Mouse (Mus musculus) forebrain, embryonic 16.5 days (tissue): ENCODE measurements around the gene Cyp2b19. TPM values are rescaled to one million over a fixed set of nuclear protein-coding genes. Genes with fewer than 3 reads are reported as not detected.
"Not testable (repeated sequence)": the region's sequence is repeated elsewhere in the genome, so short reads cannot be mapped to it uniquely, and the experiment has no call there.

Source experiments
- ATAC-seq: fragments of 200-750 bp; cut with Nextera tagmentation; 2 replicates; pipeline ENCODE4 v1.8.0; 2017; ENCODE audit warnings: mild to moderate bottlenecking, moderate library complexity
- H3K27ac ChIP-seq: fragments of 300-500 bp; sonication (generic); 2 replicates; pipeline ENCODE4 v1.5.1; 2014; ENCODE audit warnings: low read length, control low read depth
- H3K27me3 ChIP-seq: fragments of 300-500 bp; sonication (generic); replicated peaks from 2 replicates; pipeline ENCODE4 v1.6.1; 2014; ENCODE audit warnings: low read length; ENCODE audit not compliant: control insufficient read depth, insufficient read depth
- H3K36me3 ChIP-seq: fragments of 300-500 bp; sonication (generic); 2 replicates; pipeline ENCODE4 v1.6.1; 2014; ENCODE audit not compliant: control insufficient read depth, insufficient read depth
- H3K4me1 ChIP-seq: fragments of 300-500 bp; sonication (generic); replicated peaks from 2 replicates; pipeline ENCODE4 v1.6.1; 2014; ENCODE audit warnings: low read length; ENCODE audit not compliant: control insufficient read depth, insufficient read depth
- H3K4me2 ChIP-seq: fragments of 300-500 bp; sonication (generic); 2 replicates; pipeline ENCODE4 v1.6.1; 2014; ENCODE audit warnings: mild to moderate bottlenecking, low read length, control low read depth
- H3K4me3 ChIP-seq: fragments of 300-500 bp; sonication (generic); replicated peaks from 2 replicates; pipeline ENCODE4 v1.5.1; 2014; ENCODE audit warnings: mild to moderate bottlenecking, low read length, control low read depth
- H3K9ac ChIP-seq: fragments of 300-500 bp; sonication (generic); replicated peaks from 2 replicates; pipeline ENCODE4 v1.6.1; 2014; ENCODE audit warnings: low read depth, low read length, control low read depth
- H3K9me3 ChIP-seq: fragments of 300-500 bp; sonication (generic); 2 replicates; pipeline ENCODE4 v1.6.1; 2016; ENCODE audit warnings: low read length; ENCODE audit not compliant: control insufficient read depth
- whole genome bisulfite sequencing: fragments of 180-500 bp; shearing (Covaris S2); extraction: QIAGEN DNeasy Blood & Tissue Kit; methylation state at CpG from one replicate; pipeline ENCODE4 v1.1.7; 2014; 5-methylcytosine and 5-hydroxymethylcytosine counted together
- polyA plus RNA-seq: library from polyadenylated mRNA; unstranded; fragments of >200 nt; fragmentation: Nextera tagmentation; extraction: Ambion mirVana; gene quantifications from 2 replicates; pipeline ENCODE4 v1.2.1, GENCODE M21; 2015

The Cyp2b19 gene
- polyA plus RNA-seq, 1 experiment from 2014 or later: 0.24 TPM

DNA sequence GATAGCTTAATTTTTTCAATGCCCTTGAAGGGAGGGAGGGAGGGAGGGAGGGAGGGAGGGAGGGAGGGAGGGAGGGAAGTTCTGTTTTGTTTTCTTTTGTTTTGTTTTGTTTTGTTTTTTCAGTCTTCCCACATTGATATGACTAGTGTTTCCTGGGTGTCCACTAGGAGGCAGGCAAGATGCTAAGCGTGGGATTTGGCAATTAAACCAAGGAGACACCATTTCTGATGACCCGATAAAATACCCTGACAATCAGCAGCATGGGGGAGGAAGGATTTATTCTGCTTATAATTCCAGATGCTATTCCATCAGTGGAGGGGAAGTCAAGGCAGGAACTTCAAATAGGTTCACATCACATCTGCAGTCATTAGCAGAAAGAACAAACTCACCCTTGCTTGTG is 20.9 kb downstream of the Cyp2b19 start:
- 38% methylated on average over 2 of the region's 2 CpGs for WGBS
- Histone ChIP-seq H3K4me3 (no peak overlapping the region), H3K27me3 (no peaks in the 10 kb centered on the region), H3K27ac (no peak overlapping the region), H3K36me3 (no peaks in the 10 kb centered on the region), H3K9ac (no peak overlapping the region), H3K9me3 (no peaks in the 10 kb centered on the region), H3K4me2 (no peak overlapping the region), H3K4me1 (no peaks in the 10 kb centered on the region)
- no peak for ATAC-seq

DNA sequence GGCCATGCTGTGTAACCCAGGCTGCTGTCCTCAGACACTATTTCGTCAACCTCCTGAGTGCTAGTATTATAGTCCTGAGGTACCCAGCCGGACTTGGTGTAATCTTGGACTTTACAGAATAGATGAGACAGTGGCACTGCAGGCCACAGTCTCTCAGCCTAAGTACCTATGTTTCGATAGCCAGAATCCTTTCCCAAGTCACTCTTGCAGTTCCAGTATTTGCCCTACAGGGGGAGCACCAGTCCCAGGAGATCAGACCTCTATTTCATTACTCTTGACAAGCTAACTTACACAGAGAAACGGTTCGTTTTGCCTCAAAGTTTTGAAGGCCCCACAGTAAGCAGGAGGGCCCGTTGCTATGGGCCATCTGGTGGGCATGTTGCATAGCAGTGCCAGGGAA is 21.5 kb downstream of the Cyp2b19 start:
- WGBS: 25% methylated on average over 6 of the region's 6 CpGs
- no peak overlapping the region for H3K9ac ChIP-seq
- H3K9me3 ChIP-seq: no peaks in the 10 kb centered on the region
- no peaks in the 10 kb centered on the region for H3K4me1 ChIP-seq
- H3K36me3 ChIP-seq: no peaks in the 10 kb centered on the region
- ATAC-seq: no peak
- H3K27ac ChIP-seq: no peak overlapping the region
- no peak overlapping the region for H3K4me3 ChIP-seq
- no peak overlapping the region for H3K4me2 ChIP-seq
- H3K27me3 ChIP-seq: no peaks in the 10 kb centered on the region

DNA sequence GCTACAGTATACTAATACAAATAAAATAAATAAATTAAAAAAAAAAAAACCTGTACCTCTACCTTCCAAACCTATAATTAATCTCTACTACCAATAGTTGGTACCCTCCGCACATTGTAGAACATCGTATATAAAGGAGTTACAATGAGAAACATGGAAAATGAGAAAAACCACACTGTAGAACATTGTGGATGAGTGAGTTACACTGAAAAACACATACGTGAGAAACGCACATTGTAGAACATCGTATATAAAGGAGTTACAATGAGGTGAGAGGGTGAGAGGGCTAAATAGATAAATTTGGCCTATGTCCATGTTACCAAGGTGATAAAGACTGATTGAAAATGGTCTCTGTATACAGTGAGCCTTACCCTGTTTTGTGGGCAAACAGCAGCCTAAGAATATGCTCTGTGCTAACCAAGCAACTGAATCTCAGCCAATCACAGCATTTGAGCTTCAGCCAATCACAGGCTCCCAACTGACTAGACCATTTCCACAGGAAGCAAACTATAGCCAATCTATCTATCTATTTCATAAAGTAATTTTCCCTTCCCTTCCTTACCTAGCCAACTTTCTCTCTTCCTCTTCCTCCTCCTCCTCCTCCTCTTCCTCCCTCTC is 23.0 kb downstream of the Cyp2b19 start:
- no peaks in the 10 kb centered on the region for H3K4me1 ChIP-seq
- no peak overlapping the region for H3K4me3 ChIP-seq
- WGBS: 74% methylated on average over 5 of the region's 5 CpGs
- no peak overlapping the region for H3K9ac ChIP-seq
- H3K4me2 ChIP-seq: no peak overlapping the region
- H3K9me3 ChIP-seq: no peaks in the 10 kb centered on the region
- no peak overlapping the region for H3K27ac ChIP-seq
- H3K27me3 ChIP-seq: no peaks in the 10 kb centered on the region
- peak; percentile 69 for ATAC-seq
- H3K36me3 ChIP-seq: no peaks in the 10 kb centered on the region

DNA sequence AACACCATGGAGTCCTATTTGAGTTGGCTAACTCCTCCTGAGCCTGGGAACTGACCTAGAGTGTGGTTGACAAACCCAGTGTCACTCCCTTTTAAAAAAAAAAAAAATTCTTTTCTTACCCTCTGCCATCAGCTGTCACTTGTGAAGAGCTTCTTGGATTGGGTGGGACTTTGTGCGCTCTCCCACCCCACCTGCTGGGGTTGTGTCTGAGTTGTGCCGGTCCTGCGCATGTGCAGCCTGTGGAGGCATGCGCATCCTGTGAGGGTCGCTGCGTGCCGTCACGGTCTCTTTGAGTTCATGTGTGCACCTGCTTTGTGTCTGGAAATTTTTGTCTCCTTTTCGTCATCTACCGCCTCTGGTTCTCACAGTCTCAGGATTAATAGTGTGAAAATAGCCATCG is 23.6 kb downstream of the Cyp2b19 start:
- Histone ChIP-seq H3K36me3 (no peaks in the 10 kb centered on the region), H3K27me3 (no peaks in the 10 kb centered on the region), H3K4me2 (peak overlapping the region; percentile 41), H3K4me1 (no peaks in the 10 kb centered on the region), H3K27ac (no peak overlapping the region), H3K9ac (no peak overlapping the region), H3K4me3 (peak overlapping the region; percentile 21), H3K9me3 (no peaks in the 10 kb centered on the region)
- WGBS: 1% methylated on average over 11 of the region's 11 CpGs
- peak; percentile 87 for ATAC-seq

DNA sequence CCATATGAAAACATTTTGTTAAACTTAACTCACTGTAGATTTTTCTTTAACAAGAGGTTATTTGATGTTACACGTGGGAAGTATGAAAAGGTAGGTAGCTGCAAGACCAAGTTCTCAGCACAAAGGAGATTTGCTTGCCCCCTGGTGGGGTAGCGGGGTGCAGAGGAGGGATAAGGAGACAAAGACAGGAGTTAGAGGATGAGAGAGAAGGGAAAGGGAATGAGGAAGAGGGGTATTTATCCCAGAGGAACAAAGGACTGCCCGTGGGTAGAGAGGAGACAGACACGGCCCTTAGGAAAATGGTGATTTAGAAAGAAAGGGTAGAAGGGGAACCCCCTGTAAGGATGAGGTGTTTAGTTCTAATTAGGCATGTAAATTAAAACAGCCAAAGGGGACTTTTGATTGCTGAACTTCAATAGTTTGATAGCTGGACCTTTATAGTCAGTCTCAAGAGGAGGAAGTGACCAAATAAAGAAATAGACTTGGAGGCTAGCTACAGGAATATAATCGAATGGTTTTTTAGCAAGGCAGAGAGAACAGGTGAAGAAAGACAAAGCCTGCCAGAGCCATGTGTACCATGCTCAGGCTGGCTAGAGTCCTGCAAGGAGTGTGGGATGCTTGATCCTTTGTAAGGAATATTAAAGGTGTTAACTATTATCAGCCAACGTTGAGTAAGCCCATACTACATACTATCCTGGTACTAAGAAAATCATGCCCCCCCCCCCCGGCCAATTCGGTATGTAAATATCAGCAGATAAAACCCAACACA is 24.2 kb downstream of the Cyp2b19 start:
- 6% methylated on average over 8 of the region's 8 CpGs for WGBS
- Histone ChIP-seq H3K9ac (no peak overlapping the region), H3K9me3 (no peaks in the 10 kb centered on the region), H3K4me1 (no peaks in the 10 kb centered on the region), H3K36me3 (no peaks in the 10 kb centered on the region), H3K4me2 (peak overlapping the region; percentile 26; the same call in 1 of the 2 replicates), H3K4me3 (no peak overlapping the region), H3K27me3 (no peaks in the 10 kb centered on the region), H3K27ac (no peak overlapping the region; the same call in 1 of the 2 replicates)
- no peak for ATAC-seq

DNA sequence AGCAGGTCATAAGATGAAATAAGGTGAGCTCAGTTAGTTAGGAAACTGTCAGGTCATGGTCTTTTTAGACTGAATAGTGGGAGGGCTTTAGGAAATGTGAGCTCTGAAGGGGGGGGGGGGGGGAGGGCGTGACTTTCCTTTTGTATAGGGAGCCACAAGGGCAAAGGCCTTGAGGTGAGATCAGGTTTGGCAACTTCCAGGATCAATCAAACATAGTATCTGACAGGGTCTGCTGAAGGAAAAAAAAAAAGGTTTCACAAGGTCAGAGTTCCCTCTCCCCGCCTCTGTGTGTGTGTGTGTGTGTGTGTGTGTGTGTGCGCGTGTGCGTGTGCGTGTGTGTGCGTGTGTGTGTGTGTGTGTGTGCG is 24.8 kb downstream of the Cyp2b19 start:
- no peak overlapping the region for H3K9ac ChIP-seq
- no peak for ATAC-seq
- no peaks in the 10 kb centered on the region for H3K36me3 ChIP-seq
- no peak overlapping the region for H3K4me3 ChIP-seq
- H3K27me3 ChIP-seq: no peaks in the 10 kb centered on the region
- H3K9me3 ChIP-seq: no peaks in the 10 kb centered on the region
- 37% methylated on average over 8 of the region's 8 CpGs for WGBS
- H3K4me1 ChIP-seq: no peaks in the 10 kb centered on the region
- no peak overlapping the region for H3K4me2 ChIP-seq
- no peak overlapping the region for H3K27ac ChIP-seq

DNA sequence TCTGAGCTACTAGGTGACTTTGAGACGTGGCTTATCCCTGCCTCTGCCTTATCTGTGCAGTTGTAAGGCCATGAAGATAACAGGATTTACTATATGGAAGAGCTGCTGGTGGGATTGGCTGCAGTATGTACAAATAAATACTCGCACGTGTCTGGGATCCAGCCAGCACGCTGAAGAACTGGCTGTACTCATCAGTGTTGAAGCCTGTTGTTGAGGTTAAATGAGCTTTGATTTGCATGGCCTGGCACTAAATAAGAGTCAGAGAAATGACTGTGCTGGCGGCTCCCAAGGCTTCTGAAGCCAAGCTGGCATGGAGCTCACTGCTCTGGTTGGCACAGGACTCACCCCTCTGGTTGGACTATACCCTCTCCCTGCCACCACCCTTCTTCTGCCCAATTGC is 26.2 kb downstream of the Cyp2b19 start:
- peak; percentile 47 for ATAC-seq
- H3K4me2 ChIP-seq: no peak overlapping the region
- H3K27me3 ChIP-seq: no peaks in the 10 kb centered on the region
- no peaks in the 10 kb centered on the region for H3K36me3 ChIP-seq
- H3K9ac ChIP-seq: no peak overlapping the region
- H3K4me3 ChIP-seq: no peak overlapping the region
- H3K27ac ChIP-seq: no peak overlapping the region
- no peaks in the 10 kb centered on the region for H3K4me1 ChIP-seq
- H3K9me3 ChIP-seq: no peaks in the 10 kb centered on the region
- 63% methylated on average over 5 of the region's 5 CpGs for WGBS

DNA sequence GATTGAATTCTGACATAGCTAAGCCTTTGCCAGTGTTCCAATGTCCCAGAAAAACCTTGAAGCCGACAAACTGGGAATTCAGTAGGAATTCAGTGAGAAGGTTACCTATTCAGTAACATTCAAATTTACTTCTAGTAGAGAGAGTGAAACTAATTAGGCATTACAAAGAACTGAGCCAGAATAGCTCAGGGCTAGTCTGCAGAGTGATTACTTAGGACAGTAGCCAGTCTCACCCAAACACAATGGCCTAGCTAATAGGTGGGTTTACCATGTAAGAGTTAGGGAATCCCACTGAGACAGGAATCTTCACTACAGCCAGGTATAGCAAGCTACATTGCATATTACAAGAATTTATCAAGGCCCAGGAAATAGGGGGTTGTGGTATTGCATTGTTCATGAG is 29.1 kb downstream of the Cyp2b19 start:
- not testable (repeated sequence) for H3K9me3 ChIP-seq, H3K27me3 ChIP-seq, H3K4me2 ChIP-seq, H3K9ac ChIP-seq, H3K36me3 ChIP-seq, H3K27ac ChIP-seq, ATAC-seq, H3K4me3 ChIP-seq, H3K4me1 ChIP-seq
- 32% methylated on average over 1 of the region's 1 CpGs for WGBS

DNA sequence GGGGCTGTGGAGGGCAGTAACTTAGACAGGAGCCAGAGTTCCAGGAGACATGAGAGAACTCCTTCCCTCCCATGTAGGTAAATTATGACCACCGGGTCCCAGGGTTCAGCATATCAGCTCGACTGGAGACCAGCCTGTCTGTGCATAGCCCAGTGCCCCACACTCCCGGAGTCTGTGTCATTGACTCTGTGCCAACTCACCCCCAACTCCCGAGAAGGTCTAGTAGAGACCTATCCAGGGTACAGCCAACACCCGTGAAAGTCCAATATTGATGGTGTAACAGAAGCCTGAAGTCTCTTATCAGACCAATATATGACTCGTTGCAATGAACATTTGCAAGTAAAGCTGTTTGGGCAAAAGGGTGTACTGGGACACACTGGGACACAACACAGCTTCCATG is 33.0 kb downstream of the Cyp2b19 start:
- Histone ChIP-seq H3K27me3 (no peaks in the 10 kb centered on the region), H3K27ac (no peak overlapping the region), H3K4me3 (no peak overlapping the region), H3K4me2 (no peak overlapping the region), H3K36me3 (no peaks in the 10 kb centered on the region), H3K9me3 (no peaks in the 10 kb centered on the region), H3K4me1 (no peaks in the 10 kb centered on the region), H3K9ac (no peak overlapping the region)
- no peak for ATAC-seq
- 87% methylated on average over 6 of the region's 6 CpGs for WGBS
